Mouse (Mus musculus) retina, adult 2 months (tissue): ENCODE measurements at regions not wholly inside any gene's neighbourhood (a gene's known extent, or its start where the extent isn't known, plus 50 kb on each side); places are given as distances from the start of the nearest gene placed in this dataset.

Experiments
- DNase-seq: peaks from one replicate; pipeline ENCODE4 v3.0.0-alpha.2; 2012; ENCODE audit warnings: low read depth, low spot score

DNA sequence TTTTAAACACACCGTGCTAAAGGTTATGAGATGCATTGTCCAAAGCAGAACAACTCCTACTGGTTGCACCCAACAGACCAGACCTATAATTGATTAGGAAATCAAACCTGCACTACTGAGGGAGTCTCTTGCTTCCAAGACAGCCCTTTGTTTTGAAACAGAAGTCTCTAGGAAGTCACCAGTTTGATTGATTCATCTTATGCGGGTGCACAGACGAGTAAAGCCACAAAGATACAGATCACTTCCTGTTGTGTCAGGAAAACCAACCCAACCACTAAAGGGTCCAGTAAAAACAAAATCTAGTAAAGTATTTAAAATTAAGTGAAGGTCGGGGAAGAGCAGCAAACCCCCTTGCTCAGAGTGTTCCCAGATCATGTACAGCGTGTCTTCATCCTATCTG lies 58.3 kb upstream of the N6amt1 start:
- no peak for DNase-seq

DNA sequence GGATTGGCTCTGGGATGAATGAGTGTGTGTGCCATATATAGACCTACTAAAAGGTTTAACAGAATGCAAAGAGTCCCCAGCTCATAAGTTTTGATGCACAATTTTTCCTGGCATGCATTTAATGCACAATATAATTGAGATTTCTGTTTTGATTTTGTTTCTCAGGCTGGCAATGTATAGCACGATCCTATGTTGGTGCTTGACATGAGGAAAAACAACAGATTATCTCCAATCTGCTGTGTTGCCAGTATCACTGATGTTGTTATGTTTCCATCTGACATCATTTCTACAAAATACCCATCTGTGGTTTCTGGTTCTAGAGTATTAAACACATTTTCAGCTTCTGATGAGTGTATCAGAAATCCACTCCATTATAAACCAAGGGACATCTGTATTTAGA lies 61.2 kb upstream of the N6amt1 start:
- no peak for DNase-seq

DNA sequence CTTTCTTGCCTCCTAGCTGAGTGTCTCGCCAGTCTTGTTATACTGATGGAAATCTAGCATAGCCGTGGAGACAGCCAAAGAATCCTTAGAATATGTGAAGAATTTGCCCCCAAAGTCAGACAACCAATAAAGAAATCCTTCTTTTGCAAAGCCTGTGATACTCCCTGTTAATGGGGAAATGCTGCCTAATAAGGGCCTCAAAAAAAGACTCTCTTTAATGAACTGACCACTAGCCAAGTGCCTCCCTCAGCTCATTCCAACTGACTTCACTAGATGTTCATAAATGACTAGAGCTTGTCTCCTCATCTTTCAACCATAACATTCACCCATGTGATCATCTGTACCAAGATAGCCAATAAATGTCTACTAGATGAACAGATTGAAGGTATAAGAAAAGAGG lies 62.3 kb upstream of the N6amt1 start:
- DNase-seq: no peak

DNA sequence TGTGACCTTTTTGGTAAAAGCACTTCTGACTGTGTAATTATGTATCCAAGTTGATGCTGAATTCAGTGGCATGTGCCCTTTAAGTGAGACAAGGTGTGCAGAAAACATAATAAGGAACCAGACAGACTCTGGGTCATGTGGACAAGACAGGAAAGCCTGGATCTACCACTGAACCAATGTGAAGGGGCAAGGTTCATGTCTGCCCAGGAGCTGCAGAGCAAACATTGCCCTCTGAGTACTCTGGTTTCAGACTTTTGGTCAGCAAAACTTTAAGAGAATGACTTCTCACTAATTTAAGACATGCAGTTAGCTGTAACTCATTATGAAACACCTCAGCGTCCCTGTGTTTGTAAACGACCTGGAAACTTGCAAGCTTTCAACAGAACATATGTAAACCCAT lies 68.3 kb upstream of the N6amt1 start:
- no peak for DNase-seq

DNA sequence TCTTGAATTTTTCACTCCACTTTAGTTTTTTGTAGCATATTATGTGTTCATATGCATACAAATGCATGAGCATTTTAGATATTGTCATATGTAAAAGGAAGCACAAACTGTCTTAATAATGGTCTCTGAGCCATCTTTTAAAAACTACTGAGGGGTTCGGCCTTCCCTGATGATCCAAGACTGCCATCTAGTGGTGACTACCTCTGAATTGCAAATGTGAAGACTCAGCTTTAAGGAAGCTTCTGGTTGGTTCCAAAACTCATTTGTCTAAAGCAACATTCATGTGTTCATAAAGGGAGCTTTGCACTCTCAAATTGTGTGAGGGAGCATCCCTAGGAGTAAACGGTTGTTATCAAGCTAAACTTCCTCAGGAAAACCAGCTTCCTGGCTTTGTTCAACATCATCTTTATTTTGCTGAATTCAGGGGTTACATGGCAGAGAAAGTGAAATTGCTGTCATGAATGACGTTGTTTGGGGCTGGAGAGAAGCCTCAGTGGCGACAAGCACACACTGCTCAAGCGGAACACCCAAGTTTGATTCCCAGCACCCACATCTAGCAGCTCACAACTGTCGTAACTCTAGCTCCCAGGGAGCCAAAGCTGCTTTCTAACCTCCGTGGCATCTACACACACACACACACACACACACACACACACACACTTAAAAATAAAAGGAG lies 69.0 kb upstream of the N6amt1 start:
- no peak for DNase-seq

DNA sequence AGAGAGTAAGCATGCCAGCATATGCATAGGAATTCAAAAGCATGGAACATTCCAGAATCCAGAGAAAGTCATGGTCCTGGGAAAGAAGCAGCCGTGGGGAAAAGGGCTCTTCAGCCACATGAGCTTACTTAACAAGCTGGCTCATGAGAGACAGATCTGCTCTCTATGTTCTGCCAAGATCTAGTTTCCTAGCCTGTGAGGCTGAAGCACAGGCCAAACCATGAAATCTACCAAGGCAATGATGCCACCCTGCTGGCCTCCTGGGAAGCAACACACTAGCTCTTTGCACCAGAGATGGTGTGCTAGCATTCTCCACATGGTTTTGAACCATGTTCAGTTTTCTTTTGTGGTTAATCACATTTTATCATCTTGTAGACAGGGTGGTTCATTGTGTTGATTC lies 75.5 kb upstream of the N6amt1 start:
- no peak for DNase-seq

DNA sequence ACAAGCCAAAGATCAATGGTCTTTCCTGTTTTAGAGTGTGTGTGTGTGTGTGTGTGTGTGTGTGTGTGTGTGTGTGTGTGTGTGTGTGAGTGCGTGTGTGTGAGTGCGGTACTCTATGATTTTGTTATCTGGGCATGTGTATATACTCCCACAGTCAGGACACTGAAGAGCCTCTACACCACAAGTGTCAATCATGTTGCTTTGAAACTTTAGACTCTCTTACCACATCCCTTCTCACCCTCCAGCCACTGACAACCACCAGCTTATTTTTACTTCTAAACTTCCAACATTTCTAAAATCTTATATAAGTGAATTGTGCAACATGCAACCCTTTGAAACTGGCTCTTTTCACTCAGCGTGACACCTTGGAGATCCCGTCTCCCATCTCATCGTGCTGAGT lies 81.6 kb upstream of the N6amt1 start:
- no peak for DNase-seq

DNA sequence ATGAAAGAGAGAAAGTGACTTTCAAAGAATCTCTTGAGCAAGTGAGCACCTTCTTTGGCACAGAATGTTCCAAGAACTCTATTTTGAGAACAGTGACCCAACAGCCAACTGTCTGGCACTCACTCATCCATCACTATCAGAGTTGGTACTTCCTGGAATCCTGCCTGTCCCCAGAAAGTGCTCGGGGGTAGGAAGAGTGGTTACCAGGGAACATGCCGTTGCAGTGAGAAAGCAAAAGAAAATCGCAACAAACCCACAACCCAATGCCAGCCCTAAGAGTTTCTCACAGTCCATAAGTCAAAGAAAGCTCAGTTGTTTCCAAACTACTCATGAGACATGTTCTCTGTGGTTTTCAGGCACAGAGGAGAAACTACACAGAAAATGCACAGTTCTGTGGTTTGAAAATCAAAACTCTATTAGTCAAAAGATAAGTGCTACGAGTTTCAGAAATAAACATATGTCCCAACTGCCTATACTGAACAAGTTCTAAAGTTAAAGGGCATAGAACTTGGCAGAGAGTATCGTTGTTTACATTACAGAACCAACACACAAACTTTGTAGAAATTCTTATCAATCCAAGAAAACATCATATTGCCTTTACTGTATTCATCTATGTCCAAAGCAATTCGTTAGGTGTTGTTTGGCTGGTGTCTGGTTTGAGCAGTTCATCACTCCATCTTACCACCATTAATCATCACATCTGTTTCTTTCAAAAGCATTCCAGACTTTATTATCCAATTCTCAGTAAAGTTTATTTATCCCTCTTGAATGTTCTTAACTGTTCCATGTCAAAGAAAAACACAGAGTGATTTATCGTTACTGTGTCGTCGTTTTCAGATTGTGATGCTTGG lies 85.8 kb upstream of the N6amt1 start:
- DNase-seq: no peak

DNA sequence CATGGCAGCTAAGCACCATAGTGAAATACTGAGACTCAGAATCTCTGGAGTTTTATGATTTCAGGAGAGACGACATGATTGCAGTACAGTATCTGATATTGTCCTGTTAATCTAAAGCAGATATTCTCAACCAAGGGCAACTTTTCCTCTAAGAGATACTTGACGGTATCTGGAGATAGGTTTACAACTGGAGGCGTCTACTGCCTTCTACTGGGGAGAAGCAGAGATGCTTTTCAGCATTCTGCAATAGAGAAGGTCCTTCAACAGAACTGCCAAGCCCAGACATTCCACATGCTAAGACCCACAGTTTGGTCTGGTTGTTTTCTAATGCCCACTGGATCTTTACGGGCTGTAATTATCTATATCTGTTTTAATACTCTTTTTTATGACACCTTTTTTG lies 86.5 kb upstream of the N6amt1 start:
- DNase-seq: no peak

DNA sequence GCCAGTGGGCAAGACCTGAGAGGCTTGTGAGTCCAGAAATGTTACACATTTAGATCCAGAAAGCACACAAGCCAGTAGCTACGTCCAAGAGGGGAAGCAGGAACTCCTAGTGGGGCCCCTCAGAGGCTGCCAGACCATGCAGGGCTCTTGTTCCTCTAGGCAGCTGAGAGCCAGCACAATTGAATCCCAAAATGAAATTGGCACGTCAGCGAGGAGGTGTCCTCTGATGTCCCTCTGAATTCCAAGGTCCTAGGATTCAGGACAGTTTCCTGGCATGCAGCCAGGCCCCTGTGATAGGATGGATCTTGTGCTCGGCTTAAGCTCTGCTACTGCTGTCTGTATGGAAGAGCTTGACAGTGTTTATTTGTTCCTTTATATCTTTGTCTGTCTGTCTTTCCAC lies 90.4 kb upstream of the N6amt1 start:
- no peak for DNase-seq

DNA sequence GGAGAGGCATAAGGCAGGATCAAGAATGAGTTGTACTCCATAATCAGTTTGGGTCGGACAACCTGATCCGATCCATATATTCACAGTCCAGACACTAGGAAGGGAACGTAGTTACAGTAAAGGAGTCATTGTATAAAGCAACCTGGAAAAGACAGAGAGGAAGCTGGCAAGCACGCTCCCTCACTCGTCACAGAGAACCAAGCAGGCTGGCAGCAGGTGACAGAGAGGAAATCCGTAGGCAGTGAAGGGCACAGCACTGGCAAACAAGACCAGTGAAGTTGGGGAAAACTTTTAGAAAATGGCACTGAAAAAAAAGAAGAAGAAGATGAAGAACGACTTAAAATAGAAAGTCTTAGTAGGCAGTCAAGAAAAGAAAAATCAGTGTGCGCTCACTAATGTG lies 90.9 kb upstream of the N6amt1 start:
- DNase-seq: no peak

DNA sequence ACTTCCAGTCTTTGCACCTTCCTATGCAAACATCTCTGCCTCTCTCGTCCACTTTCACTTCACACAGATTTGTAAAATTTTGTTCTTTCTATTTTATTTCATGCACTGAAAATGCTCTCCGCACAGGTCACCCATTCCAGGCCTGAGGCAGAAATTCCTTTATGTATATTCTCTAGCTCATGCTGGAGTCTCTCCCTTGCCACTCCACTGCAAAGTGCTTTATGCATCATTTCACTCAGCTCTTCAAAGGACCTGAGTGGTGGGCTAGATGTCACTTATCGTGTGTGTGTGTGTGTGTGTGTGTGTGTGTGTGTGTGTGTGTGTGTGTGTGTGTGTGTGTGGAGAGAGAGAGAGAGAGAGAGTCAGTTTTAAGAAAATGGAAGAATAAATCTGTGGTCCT lies 91.5 kb upstream of the N6amt1 start:
- DNase-seq: no peak

DNA sequence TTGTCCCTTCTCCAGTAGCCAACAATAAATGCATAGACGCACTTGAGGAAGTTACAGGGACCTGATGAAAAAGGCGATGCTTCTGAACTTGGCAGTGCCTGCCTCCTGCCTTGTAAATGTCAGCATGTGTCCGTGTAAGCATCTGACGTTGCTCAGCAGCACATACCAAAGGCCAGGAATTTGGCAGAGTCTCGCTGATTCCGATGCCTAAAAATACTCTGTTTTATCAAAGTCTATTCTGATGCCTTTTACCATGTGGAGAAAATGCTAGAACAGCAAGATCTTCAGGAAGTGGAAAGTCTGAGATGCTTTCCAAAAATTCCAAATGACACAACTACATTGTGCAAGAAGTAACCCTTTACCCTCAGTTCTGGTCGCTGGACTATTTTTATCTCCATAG lies 92.5 kb upstream of the N6amt1 start:
- DNase-seq: no peak

DNA sequence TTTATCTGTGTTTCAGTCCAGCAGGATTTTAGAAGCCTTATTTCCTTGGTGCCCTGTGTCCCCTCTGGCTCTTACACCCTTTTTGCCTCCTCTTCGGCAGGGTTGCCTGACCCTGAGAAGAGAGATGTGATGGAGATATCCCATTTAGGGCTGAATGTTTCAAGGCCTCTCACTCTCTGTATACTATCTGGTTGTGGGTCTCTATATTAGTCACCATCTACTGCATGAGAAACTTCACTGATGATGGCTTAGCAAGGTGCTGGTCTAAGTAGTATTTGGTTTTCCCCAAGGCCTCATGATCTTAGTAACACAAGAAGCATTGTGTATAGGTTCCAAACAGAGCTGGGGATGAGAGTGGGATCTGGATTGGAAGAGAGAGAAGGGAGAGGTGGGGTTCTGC lies 99.2 kb upstream of the N6amt1 start:
- DNase-seq: no peak

DNA sequence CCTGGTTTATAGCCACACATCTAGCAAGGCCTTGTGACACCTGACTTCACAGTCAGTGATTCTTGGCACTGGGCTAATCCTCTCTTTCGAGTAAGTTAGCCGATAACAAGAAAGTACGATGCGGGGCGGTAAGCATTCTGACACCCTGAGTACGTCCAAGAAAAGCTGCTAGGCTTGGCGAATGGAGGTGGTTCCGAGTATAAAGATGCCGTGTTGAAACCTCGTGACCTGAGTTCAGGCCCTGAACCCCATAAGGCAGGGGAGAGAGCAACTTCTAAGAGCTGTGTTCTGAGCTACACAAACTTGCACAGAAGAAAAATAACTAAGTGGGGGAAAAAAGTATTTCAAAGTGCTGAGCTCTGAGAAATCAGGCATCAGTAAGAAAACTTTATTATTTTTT lies 103.5 kb upstream of the N6amt1 start:
- no peak for DNase-seq

DNA sequence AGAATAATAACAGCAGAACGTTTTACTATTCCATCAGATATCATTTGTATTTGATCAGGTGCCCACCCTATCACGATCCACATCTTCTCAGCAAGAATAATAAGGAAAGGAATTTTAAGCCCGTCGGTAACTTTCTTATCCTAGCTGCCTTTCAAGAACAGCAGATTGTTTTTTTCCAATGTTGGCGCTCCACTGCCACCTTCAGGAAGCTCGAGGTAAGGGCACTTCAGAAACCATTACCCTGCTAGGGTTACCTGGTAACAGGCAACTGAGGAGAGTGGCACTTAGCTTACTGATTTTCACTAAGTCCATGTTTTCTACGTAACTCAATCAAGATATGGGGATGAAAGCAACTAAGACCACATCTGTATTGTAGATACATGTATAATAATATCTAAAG lies 104.1 kb upstream of the N6amt1 start:
- no peak for DNase-seq

DNA sequence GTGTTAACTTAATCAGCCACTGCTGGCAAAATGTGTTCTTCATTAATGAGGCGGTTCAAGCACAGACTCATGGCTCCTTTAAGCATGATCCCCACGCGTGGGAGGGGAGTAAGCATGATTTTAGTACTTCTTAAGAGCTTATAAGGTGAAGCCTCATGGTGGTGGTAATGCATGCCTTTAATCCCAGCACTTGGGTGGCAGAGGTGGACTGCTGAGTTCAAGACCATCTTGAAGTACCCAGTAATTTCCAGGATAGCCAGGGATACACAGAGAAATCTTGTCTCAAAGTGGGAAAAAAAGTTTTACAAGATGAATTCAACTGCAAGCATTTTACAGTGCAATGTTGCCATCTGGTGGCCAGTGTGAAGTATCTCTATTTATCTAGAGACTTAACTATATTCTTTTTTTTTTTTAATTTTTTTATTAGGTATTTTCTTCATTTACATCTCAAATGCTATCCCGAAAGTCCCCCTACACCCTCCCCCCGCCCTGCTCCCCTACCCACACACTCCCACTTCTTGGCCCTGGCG lies 105.4 kb upstream of the N6amt1 start:
- DNase-seq: no peak

DNA sequence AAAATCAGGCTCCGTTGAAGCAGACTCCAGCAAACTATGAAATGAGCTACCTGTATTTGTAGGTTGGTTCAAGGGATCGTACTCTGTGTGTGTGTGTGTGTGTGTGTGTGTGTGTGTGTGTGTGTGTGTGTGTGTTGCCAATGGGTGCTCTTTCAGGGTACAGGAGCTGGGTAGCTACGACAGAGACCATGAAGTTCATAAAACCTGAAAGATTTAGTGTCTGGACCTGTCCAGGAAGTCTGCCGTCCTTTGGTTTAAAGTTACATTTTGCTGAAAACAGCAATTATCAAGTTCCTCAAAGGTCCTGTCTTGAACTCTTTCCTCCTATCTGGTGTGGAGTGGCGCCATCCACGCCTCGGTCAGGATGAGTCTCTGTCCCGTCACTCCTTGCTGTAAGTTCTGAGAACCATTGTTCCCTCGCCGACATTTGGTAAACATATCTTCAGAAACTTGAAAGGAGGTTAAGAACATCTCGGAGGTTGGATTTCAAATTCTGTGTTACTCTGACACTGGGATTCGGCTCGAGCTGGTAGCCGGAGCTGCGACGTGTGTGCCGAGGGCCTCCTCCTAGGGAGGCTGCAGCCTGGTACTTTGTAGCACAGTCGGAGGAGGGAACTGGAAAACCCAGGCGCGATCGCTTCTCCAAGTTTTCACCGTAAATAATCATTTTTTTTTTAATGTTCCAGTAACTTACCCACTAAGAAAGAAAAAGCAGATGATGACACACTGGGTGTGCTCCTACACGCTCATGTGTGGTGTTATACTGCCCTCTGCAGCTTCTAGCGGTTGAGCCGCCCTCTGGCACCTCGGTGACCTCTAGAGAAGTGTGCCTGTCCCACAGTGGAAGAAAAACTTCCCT lies 107.8 kb upstream of the N6amt1 start:
- DNase-seq: no peak

DNA sequence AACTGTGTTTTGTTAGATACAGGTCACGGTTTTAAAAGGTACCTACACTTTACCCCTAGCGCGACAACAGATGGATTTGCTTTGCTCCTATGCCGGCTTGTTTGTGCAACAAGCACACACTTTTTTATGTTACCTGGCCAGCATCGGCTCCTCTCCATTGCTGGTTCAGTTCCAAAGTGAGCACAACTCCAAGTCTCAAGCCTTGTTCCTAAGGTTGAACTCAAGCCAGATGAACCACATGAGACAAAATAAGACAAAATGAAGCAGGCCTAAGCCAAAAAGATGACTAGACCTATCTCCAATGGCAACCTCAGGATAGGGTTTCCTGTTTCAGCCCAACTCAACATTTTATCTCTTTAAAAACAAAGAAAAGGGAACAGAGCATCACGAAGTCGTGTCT lies 108.5 kb upstream of the N6amt1 start:
- DNase-seq: no peak

DNA sequence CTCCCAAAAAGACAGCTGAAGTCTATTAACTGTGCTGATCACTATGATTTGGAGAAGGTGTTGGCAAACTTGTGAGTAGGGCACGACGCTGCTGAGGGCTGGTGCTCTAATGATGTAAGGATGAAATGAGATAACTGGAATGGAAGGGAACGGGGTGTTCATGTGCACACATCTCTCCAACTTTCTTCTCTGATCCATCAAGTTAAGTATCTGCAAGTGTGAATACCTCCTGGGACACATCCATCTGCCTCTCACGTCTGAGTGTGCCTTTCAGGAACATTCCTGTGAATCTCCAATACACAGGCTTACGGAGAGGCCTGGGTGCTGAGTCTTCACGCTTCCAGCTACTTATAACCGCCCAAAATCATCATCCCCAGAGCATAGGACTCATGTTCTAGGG lies 112.0 kb upstream of the N6amt1 start:
- DNase-seq: no peak

DNA sequence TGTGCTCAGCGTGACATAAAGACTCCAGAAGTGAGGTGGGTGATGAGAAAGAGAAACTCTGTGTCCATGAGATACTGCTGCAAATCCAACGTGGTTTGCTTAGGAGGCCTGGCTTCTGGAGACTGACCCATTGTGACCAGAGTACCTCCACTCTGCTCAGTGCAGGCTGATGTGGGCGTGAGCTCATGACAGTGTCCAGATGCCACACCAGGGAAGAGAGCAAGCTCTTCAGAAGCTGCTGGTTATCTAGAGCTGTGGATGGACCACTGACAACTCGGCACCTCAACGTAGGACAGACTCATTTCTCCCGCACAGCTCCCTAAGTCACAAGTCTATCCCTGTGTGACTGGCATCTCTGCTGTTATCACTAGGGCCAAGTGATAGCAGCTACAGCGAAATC lies 114.9 kb upstream of the N6amt1 start:
- DNase-seq: no peak

DNA sequence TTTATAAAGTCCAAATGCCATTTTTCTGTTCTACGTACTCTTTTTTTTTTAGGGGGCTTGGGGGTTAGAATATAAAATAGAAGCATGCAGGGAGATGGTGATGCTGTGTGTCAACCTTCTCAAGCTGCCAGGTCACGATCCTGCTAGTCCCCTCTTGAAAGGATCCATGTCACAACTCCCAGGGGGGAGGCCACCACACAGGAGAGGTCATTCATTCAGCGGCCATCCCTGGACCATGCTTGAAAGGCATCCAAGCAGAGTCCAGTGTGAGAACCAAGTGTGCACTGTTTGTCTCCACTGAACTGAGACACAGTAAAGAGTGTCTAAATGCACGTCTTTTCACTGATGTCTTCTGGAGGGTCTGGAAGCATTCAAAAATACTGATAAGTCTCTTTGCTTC lies 119.8 kb upstream of the N6amt1 start:
- no peak for DNase-seq
